Mouse (Mus musculus) limb, embryonic 14.5 days (tissue): ENCODE results near the gene Hacl1. TPM values are rescaled to one million over a fixed set of nuclear protein-coding genes. Genes with fewer than 3 reads are reported as not detected.

Experiments used
- ATAC-seq: fragments of 200-750 bp; cut with Nextera tagmentation; 2 replicates; pipeline ENCODE4 v1.8.0; 2017; ENCODE audit warnings: low read depth, moderate number of reproducible peaks, moderate TSS enrichment; ENCODE audit not compliant: low FRiP score
- DNase-seq: peaks from one replicate; pipeline ENCODE4 v3.0.0-alpha.2; 2015; ENCODE audit warnings: low spot score
- H3K27ac ChIP-seq: fragments of 300-500 bp; sonication (generic); replicated peaks from 2 replicates; pipeline ENCODE4 v1.5.1; 2014; ENCODE audit warnings: low read depth, mild to moderate bottlenecking, low read length, moderate library complexity, mixed read lengths
- H3K27me3 ChIP-seq: fragments of 300-500 bp; sonication (generic); 2 replicates; pipeline ENCODE4 v1.6.1; 2014; ENCODE audit warnings: low read length, mixed read lengths; ENCODE audit not compliant: control insufficient read depth, insufficient read depth
- H3K36me3 ChIP-seq: fragments of 300-500 bp; sonication (generic); 2 replicates; pipeline ENCODE4 v1.6.1; 2014; ENCODE audit warnings: mild to moderate bottlenecking, low read length, moderate library complexity, mixed read lengths; ENCODE audit not compliant: control insufficient read depth, insufficient read depth
- H3K4me1 ChIP-seq: fragments of 300-500 bp; sonication (generic); 2 replicates; pipeline ENCODE4 v1.6.1; 2014; ENCODE audit warnings: antibody characterized with exemption, low read length, mixed read lengths; ENCODE audit not compliant: control insufficient read depth, insufficient read depth
- H3K4me2 ChIP-seq: fragments of 300-500 bp; sonication (generic); replicated peaks from 2 replicates; pipeline ENCODE4 v1.6.1; 2014; ENCODE audit warnings: low read depth, mild to moderate bottlenecking, low read length, moderate library complexity; ENCODE audit not compliant: severe bottlenecking
- H3K4me3 ChIP-seq: fragments of 300-500 bp; sonication (generic); replicated peaks from 2 replicates; pipeline ENCODE4 v1.5.1; 2014; ENCODE audit warnings: low read length
- H3K9ac ChIP-seq: fragments of 300-500 bp; sonication (generic); 2 replicates; pipeline ENCODE4 v1.6.1; 2014; ENCODE audit warnings: mild to moderate bottlenecking, low read depth, low read length, moderate library complexity; ENCODE audit not compliant: severe bottlenecking
- H3K9me3 ChIP-seq: fragments of 300-500 bp; sonication (generic); 2 replicates; pipeline ENCODE4 v1.6.1; 2016; ENCODE audit warnings: low read length; ENCODE audit not compliant: control insufficient read depth
- POLR2A ChIP-seq: fragments of 200-500 bp; IDR thresholded peaks from 2 replicates; pipeline ENCODE4 v1.8.0; 2012; ENCODE audit warnings: inconsistent platforms, mild to moderate bottlenecking, moderate library complexity, borderline replicate concordance; ENCODE audit not compliant: insufficient read depth, insufficient read length; ENCODE audit errors: extremely low read depth
- WGBS: fragments of 180-500 bp; shearing (Covaris S2); extraction: QIAGEN DNeasy Blood & Tissue Kit; methylation state at CpG from one replicate; pipeline ENCODE4 v1.1.7; 2014; 5-methylcytosine and 5-hydroxymethylcytosine counted together
- polyA plus RNA-seq, 2 experiments: library from polyadenylated mRNA; depleted of rRNA in 1 of 2; stranded (reverse) in 1 of 2; unstranded in 1 of 2; fragments of >200 nt; fragmentation: Nextera tagmentation in 1 of 2; extraction: Ambion mirVana in 1 of 2; gene quantifications; 2 replicates each; pipeline versions ENCODE4 v1.2.1 to v1.2.3; 2012 to 2014

Gene Hacl1
- polyA plus RNA-seq, 2 experiments, result 16.5 to 18.2 TPM

DNA sequence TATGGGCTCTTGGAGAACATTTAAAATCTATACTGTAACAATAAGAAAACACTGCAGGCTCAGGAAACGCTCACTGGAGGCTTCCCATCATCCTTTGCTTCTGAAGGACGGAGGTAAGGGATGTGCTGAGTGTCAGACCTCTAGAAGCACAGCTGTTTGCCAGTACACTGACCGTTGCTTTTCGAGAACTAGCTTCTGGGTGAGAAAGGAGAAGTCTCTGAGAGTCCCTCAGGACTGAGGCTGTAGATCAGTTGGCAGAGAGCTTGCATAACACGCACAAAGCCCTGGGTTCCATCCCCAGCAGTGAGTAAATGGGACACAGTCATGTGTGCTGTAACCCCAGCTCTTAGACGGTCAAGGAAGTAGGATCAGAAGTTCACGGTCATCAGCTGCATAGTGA, 44.7 kb downstream of the Hacl1 start:
- 76% methylated on average over 7 of the region's 7 CpGs for WGBS
- H3K4me1 ChIP-seq, result no peaks in the 10 kb centered on the region
- H3K27me3 ChIP-seq, result no peaks in the 10 kb centered on the region
- no peak overlapping the region for H3K4me2 ChIP-seq
- ATAC-seq, result no peak
- H3K36me3 ChIP-seq, result no peaks in the 10 kb centered on the region
- no peak for TF ChIP-seq POLR2A
- no peak for DNase-seq
- H3K27ac ChIP-seq, result no peak overlapping the region
- H3K9me3 ChIP-seq, result no peaks in the 10 kb centered on the region
- H3K4me3 ChIP-seq, result no peak overlapping the region
- H3K9ac ChIP-seq, result no peak overlapping the region

DNA sequence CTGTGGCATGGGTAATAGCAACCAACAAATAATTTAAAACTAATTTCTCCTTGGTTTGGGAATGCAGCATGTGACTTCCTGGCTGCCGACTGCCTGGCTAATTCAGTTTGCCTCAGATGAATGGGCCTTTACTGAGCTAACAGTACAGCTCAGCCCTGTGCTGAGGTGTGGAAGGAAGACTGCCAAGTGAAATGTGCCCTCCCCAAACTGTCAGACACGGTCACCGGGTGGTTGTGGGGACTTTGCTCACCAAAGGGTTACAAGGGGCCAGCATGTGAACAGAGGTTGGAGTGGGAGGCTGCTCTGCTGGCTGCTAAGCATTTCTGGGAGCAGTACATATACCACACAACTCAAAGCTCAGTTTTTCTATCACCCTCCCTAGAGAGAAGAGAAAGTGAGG, 46.4 kb downstream of the Hacl1 start:
- DNase-seq, result no peak
- no peak overlapping the region for H3K27ac ChIP-seq
- H3K36me3 ChIP-seq, result no peaks in the 10 kb centered on the region
- TF ChIP-seq POLR2A, result no peak
- no peak overlapping the region for H3K9ac ChIP-seq
- H3K4me3 ChIP-seq, result no peak overlapping the region
- H3K27me3 ChIP-seq, result no peaks in the 10 kb centered on the region
- 68% methylated on average over 3 of the region's 3 CpGs for WGBS
- no peak overlapping the region for H3K4me2 ChIP-seq
- no peaks in the 10 kb centered on the region for H3K4me1 ChIP-seq
- no peaks in the 10 kb centered on the region for H3K9me3 ChIP-seq
- ATAC-seq, result no peak

DNA sequence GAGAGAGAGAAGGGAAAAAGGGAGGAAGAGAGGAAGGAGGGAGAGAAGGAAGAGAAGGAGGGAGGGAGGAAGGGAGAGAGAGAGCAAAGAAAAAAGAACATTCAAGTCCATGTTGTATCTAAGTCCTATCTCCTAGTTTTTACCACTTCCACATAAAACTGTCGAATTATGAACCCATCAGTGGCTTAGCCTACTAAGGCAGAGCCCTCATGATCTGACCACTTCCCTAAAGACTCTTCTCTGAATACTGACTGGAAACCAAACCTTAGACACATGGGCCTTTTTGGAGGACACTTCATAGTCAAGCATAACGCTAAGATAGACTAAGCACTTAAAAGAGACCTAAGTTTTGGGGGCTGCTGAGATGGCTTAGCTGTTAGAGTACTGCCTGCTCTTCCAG, 48.0 kb downstream of the Hacl1 start:
- H3K4me3 ChIP-seq, result no peak overlapping the region
- no peaks in the 10 kb centered on the region for H3K27me3 ChIP-seq
- H3K36me3 ChIP-seq, result no peaks in the 10 kb centered on the region
- H3K9me3 ChIP-seq, result no peaks in the 10 kb centered on the region
- DNase-seq (no peak), ATAC-seq (no peak)
- H3K9ac ChIP-seq, result no peak overlapping the region
- no peaks in the 10 kb centered on the region for H3K4me1 ChIP-seq
- no peak for TF ChIP-seq POLR2A
- 77% methylated on average over 2 of the region's 2 CpGs for WGBS
- no peak overlapping the region for H3K4me2 ChIP-seq
- no peak overlapping the region for H3K27ac ChIP-seq

DNA sequence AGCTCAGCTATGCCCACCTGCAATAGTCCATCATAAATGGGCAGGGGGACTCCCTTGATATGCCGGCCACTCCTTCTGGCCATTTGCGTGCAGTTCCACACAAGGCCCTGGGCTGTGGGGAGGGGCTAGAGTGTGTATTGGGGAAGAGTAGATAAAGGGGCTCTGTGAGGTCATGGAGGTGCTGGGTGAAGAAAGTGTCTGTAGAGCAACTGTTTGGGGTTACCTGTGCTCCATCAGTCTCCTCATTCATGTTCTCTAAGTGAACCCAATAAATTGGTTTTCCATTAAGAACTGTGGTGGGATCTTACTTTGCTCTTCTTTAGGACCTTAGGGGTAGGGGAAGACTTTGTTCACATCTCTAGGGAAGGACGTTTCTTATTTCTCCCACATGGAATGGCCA, 49.8 kb downstream of the Hacl1 start, which contains the start of gene Colq:
Gene Colq, minus strand, starts transcription at position 101 of the 400 bp plus-strand sequence.
- no peaks in the 10 kb centered on the region for H3K4me1 ChIP-seq
- ATAC-seq, result no peak
- DNase-seq, result no peak
- H3K4me3 ChIP-seq, result no peak within 1 kb of the TSS
- TF ChIP-seq POLR2A, result no peak
- no peaks in the 10 kb centered on the region for H3K36me3 ChIP-seq
- H3K27ac ChIP-seq, result no peak within 1 kb of the TSS
- H3K27me3 ChIP-seq, result no peaks in the 10 kb centered on the region
- H3K9me3 ChIP-seq, result no peaks in the 10 kb centered on the region
- H3K9ac ChIP-seq, result no peak within 1 kb of the TSS
- WGBS, result 88% methylated on average over 3 of the region's 3 CpGs
- H3K4me2 ChIP-seq, result no peak within 1 kb of the TSS

DNA sequence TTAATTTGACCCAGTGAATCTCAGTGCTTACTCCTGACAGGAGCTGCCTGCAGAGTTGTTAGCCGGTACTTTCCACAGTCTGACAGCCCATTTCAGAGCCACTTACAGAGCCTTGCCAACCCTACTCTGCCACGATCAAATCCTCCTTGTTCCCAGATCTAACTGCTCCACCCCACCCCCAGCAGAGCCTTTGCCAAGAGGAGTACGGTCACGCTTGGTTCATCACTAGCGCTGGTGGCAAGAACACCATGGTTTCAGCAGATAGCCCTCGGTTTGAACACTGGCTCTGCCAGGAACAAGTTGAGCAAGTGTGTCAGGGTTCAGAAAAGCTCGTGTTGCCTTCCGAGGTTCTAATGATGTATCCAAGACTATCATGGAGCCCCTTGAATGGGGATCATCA, 54.6 kb downstream of the Hacl1 start:
- no peak overlapping the region for H3K9ac ChIP-seq
- H3K4me3 ChIP-seq, result no peak overlapping the region
- no peaks in the 10 kb centered on the region for H3K4me1 ChIP-seq
- no peak for DNase-seq
- no peaks in the 10 kb centered on the region for H3K27me3 ChIP-seq
- H3K27ac ChIP-seq, result no peak overlapping the region
- 89% methylated on average over 8 of the region's 8 CpGs for WGBS
- H3K9me3 ChIP-seq, result no peaks in the 10 kb centered on the region
- no peak for ATAC-seq
- no peak for TF ChIP-seq POLR2A
- no peak overlapping the region for H3K4me2 ChIP-seq
- H3K36me3 ChIP-seq, result no peaks in the 10 kb centered on the region

DNA sequence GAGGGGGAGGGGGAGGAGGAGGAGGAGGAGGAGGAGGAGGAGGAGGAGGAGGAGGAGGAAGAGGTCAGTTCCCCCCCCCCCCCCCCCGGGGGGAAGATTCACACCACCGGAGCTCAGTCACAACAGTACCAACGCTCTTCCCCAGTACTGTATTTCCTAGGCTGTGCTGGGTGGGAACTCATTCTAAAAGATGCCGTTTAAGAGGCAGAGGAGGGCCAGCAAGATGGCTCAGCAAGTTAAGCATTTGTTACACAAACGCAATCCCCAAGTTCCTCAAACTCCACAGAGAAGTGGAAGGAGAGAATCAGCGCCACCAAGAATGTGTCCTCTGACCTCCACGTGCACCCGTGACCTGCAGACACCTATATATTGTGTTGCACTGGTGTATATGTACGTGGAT, 58.0 kb downstream of the Hacl1 start:
- Histone ChIP-seq H3K9me3 (no peaks in the 10 kb centered on the region), H3K4me3 (no peak overlapping the region), H3K4me2 (no peak overlapping the region), H3K9ac (no peak overlapping the region), H3K27me3 (no peaks in the 10 kb centered on the region), H3K4me1 (no peaks in the 10 kb centered on the region), H3K27ac (no peak overlapping the region), H3K36me3 (no peaks in the 10 kb centered on the region)
- WGBS, result 92% methylated on average over 8 of the region's 9 CpGs
- DNase-seq, result no peak
- ATAC-seq, result no peak
- TF ChIP-seq POLR2A, result no peak
